Mouse (Mus musculus): ENCODE data around the gene Usp21.

The Usp21 gene

GRCm38 (mm10) chr1:171265971-171266744 is 21.6 kb downstream of the Usp21 start:
- no peak for DNase-seq (ENCODE audit: low spot score)

GRCm38 (mm10) chr1:171263666-171264461 is 23.9 kb downstream of the Usp21 start:
- no peak for DNase-seq (ENCODE audit: low spot score)

- DNase-seq (ENCODE audit: low spot score) = peak; percentile 58
Measured at GRCm38 (mm10) chr1:171263185-171263611, 24.6 kb downstream of the Usp21 start.

GRCm38 (mm10) chr1:171262594-171263130 is 25.1 kb downstream of the Usp21 start:
- DNase-seq (ENCODE audit: low spot score) = peak; percentile 59

- DNase-seq (ENCODE audit: low spot score) = no peak
Measured at GRCm38 (mm10) chr1:171260316-171260715, 27.5 kb downstream of the Usp21 start.

- DNase-seq (ENCODE audit: low spot score) = no peak
Measured at GRCm38 (mm10) chr1:171258921-171259320, 28.9 kb downstream of the Usp21 start.

GRCm38 (mm10) chr1:171257781-171258180 is 30.0 kb downstream of the Usp21 start:
- no peak for DNase-seq (ENCODE audit: low spot score)

- peak; percentile 69 for DNase-seq (ENCODE audit: low spot score)
Measured at GRCm38 (mm10) chr1:171256937-171257548, 30.7 kb downstream of the Usp21 start.

GRCm38 (mm10) chr1:171256095-171256818 is 31.5 kb downstream of the Usp21 start:
- no peak for DNase-seq (ENCODE audit: low spot score)

- no peak for DNase-seq (ENCODE audit: low spot score)
Measured at GRCm38 (mm10) chr1:171252415-171252814, 35.4 kb downstream of the Usp21 start.

GRCm38 (mm10) chr1:171251594-171252324 is 36.0 kb downstream of the Usp21 start:
- no peak for DNase-seq (ENCODE audit: low spot score)

- DNase-seq (ENCODE audit: low spot score) = no peak
Measured at GRCm38 (mm10) chr1:171250680-171251593, 36.9 kb downstream of the Usp21 start, which contains the start of gene Ndufs2. TSS of gene Ndufs2 (minus strand) at chr1:171251388.

GRCm38 (mm10) chr1:171249913-171250600 is 37.7 kb downstream of the Usp21 start, which contains the start of gene Adamts4:
TSS of gene Adamts4 (plus strand) at chr1:171250421.
- DNase-seq (ENCODE audit: low spot score) = no peak

- DNase-seq (ENCODE audit: low spot score) = no peak
Measured at GRCm38 (mm10) chr1:171248386-171249226, 39.2 kb downstream of the Usp21 start.

GRCm38 (mm10) chr1:171247916-171248315 is 39.9 kb downstream of the Usp21 start:
- no peak for DNase-seq (ENCODE audit: low spot score)

- DNase-seq (ENCODE audit: low spot score) = no peak
Measured at GRCm38 (mm10) chr1:171247453-171247841, 40.3 kb downstream of the Usp21 start.

GRCm38 (mm10) chr1:171246709-171247452 is 40.9 kb downstream of the Usp21 start:
- peak; percentile 99 for DNase-seq (ENCODE audit: low spot score)
